Mouse (Mus musculus) lung, postnatal 0 days (tissue): Measurements from ENCODE around the gene Nagk.

Experiments
- CTCF ChIP-seq: IDR thresholded peaks from 2 replicates; pipeline ENCODE4 v1.5.1; 2016; ENCODE audit warnings: antibody characterized with exemption, mild to moderate bottlenecking
- EP300 ChIP-seq: IDR thresholded peaks from 2 replicates; pipeline ENCODE4 v1.6.1; 2016; ENCODE audit warnings: antibody characterized with exemption, mild to moderate bottlenecking, control low read depth

DNA sequence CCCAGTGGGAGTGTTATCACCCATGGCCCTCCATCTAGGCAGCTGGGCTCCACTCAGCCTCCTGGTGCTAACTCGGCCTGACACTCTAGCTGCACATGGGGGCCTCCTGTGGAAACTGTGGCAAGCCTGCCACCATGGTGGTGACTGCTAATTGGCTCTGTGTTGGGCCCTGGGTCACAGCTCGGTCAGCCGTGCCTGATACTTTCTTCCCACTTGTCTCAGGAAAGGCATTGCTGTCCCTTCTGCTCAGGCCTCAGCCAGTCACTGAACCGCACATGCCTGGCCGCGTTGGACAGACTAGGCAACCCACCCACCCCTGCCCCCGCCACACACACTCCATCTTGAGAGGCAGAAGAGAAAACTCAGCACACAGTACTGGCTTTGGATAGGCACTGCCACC, 6.2 kb upstream of the Nagk start:
- no peak for TF ChIP-seq CTCF
- no peak for TF ChIP-seq EP300
